Mouse (Mus musculus) urinary bladder, postnatal 4 days (tissue): ENCODE data around the gene Ust.
"Not testable (repeated sequence)": the region's sequence is repeated elsewhere in the genome, so short reads cannot be mapped to it uniquely, and the experiment has no call there.

Experiments
- DNase-seq, 2 experiments: peaks; one replicate each; pipeline ENCODE4 v3.0.0; 2021 to 2022; ENCODE audit warnings: low spot score in 2 of 2

Gene Ust

GRCm38 (mm10) chr10:8518141-8519013, at the start of gene Ust:
TSS of gene Ust (minus strand) at chr10:8518825.
- DNase-seq = peak; percentile 78 to 86

- no peak for DNase-seq
Observed at GRCm38 (mm10) chr10:8561366-8561765, 42.7 kb upstream of the Ust start.

- not testable (repeated sequence) for DNase-seq
Observed at GRCm38 (mm10) chr10:8559566-8559965, 40.9 kb upstream of the Ust start.

GRCm38 (mm10) chr10:8552239-8552638, 33.6 kb upstream of the Ust start:
- not testable (repeated sequence) for DNase-seq

GRCm38 (mm10) chr10:8551601-8552000, 33.0 kb upstream of the Ust start:
- not testable (repeated sequence) for DNase-seq

- no peak for DNase-seq
Observed at GRCm38 (mm10) chr10:8541514-8541913, 22.9 kb upstream of the Ust start.

GRCm38 (mm10) chr10:8535445-8535844, 16.8 kb upstream of the Ust start:
- no peak for DNase-seq

- DNase-seq = no peak
Observed at GRCm38 (mm10) chr10:8531651-8532050, 13.0 kb upstream of the Ust start.

- no peak for DNase-seq
Observed at GRCm38 (mm10) chr10:8530505-8531051, 12.0 kb upstream of the Ust start.

GRCm38 (mm10) chr10:8529173-8529572, 10.5 kb upstream of the Ust start:
- DNase-seq = no peak

- no peak for DNase-seq
Observed at GRCm38 (mm10) chr10:8525354-8525753, 6.7 kb upstream of the Ust start.

- DNase-seq = no peak
Observed at GRCm38 (mm10) chr10:8521536-8521935, 2.9 kb upstream of the Ust start.

GRCm38 (mm10) chr10:8520766-8521395, 2.3 kb upstream of the Ust start:
- no peak for DNase-seq

GRCm38 (mm10) chr10:8519014-8519491, 428 bp upstream of the Ust start:
- DNase-seq = no peak

- DNase-seq = no peak
Observed at GRCm38 (mm10) chr10:8517591-8518140, 959 bp downstream of the Ust start.

- DNase-seq = no peak
Observed at GRCm38 (mm10) chr10:8516916-8517524, 1.6 kb downstream of the Ust start.

GRCm38 (mm10) chr10:8513690-8514089, 4.9 kb downstream of the Ust start:
- DNase-seq = no peak

GRCm38 (mm10) chr10:8512222-8512621, 6.4 kb downstream of the Ust start:
- no peak for DNase-seq

- no peak for DNase-seq
Observed at GRCm38 (mm10) chr10:8511760-8512159, 6.9 kb downstream of the Ust start.

- no peak for DNase-seq
Observed at GRCm38 (mm10) chr10:8506247-8506573, 12.4 kb downstream of the Ust start.

GRCm38 (mm10) chr10:8505346-8506246, 13.0 kb downstream of the Ust start:
- no peak for DNase-seq
